Mouse (Mus musculus): Measurements from ENCODE around the gene Me3. TPM values are rescaled to one million over a fixed set of nuclear protein-coding genes. Genes with fewer than 3 reads are reported as not detected.
A peak's percentile ranks its signal among the peaks of the same experiment; 100 is the strongest.

Gene Me3
- polyA plus RNA-seq, 1 experiment from 2014 or later: 3.5 TPM

DNA sequence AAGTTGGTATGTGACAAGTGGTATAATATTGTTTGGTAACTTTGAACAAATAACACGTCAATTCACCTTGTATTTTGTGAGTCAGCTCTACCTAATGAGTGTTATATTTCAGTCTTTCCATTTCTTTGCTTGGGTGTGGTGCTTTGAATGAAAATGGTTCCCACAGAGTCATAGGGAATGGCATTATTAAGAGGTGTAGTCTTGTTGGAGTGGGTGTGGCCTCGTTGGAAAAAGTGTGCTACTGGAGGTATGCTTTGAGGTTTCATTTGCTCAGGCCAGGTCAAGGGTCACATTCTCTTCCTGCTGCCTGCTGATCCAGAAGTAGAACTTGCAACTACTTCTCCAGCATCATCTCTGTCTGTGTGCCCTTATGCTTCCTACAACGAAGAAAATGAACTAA is 84.0 kb downstream of the Me3 start:
- Histone ChIP-seq H3K4me2 (replicated peaks; ENCODE audit: low read depth) (no peak overlapping the region), H3K36me3 (ENCODE audit: control insufficient read depth, insufficient read depth) (no peaks in the 10 kb centered on the region), H3K4me3 (ENCODE audit: low read depth, low read length) (no peak overlapping the region), H3K9me3 (ENCODE audit: control insufficient read depth) (no peaks in the 10 kb centered on the region), H3K9ac (ENCODE audit: low read depth, low read length) (no peak overlapping the region), H3K27me3 (replicated peaks; ENCODE audit: control insufficient read depth, insufficient read depth, low read length) (no peaks in the 10 kb centered on the region), H3K27ac (ENCODE audit: low read depth, low read length) (no peak overlapping the region), H3K4me1 (replicated peaks; ENCODE audit: control insufficient read depth, insufficient read depth, low read length) (peaks cover 3% of the 10 kb centered on the region)
- WGBS: 68% methylated on average over 3 of the region's 3 CpGs
- no peak for ATAC-seq
- no peak for TF ChIP-seq CTCF (IDR thresholded peaks at IDR 0.05; ENCODE audit: low read depth)

DNA sequence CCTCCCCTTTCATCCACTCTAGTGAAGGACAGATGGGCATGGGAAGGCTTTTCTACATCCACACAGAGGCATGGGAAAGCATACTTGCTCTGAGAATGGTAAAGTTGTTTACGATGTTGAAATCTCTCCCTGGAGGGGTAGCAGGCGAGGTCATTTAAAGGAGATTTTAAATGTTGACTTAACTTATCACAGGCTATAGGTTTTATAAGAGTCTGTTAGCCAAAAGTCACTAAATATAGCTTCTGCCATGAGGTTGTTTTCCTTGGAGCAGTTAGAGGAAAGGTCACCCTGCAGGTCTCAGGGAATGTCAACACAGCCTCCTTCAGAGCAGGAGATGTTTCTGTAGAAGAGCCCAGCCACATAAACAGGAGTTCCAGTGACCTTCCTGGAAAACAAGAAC is 85.3 kb downstream of the Me3 start:
- TF ChIP-seq CTCF (IDR thresholded peaks at IDR 0.05; ENCODE audit: low read depth): no peak
- no peak overlapping the region for H3K4me2 ChIP-seq (replicated peaks; ENCODE audit: low read depth)
- no peak overlapping the region for H3K27ac ChIP-seq (ENCODE audit: low read depth, low read length)
- H3K9ac ChIP-seq (ENCODE audit: low read depth, low read length): no peak overlapping the region
- ATAC-seq: no peak
- H3K9me3 ChIP-seq (ENCODE audit: control insufficient read depth): no peaks in the 10 kb centered on the region
- 25% methylated on average over 2 of the region's 2 CpGs for WGBS
- H3K27me3 ChIP-seq (replicated peaks; ENCODE audit: control insufficient read depth, insufficient read depth, low read length): no peaks in the 10 kb centered on the region
- H3K4me3 ChIP-seq (ENCODE audit: low read depth, low read length): no peak overlapping the region
- H3K4me1 ChIP-seq (replicated peaks; ENCODE audit: control insufficient read depth, insufficient read depth, low read length): peaks cover 3% of the 10 kb centered on the region
- H3K36me3 ChIP-seq (ENCODE audit: control insufficient read depth, insufficient read depth): no peaks in the 10 kb centered on the region

DNA sequence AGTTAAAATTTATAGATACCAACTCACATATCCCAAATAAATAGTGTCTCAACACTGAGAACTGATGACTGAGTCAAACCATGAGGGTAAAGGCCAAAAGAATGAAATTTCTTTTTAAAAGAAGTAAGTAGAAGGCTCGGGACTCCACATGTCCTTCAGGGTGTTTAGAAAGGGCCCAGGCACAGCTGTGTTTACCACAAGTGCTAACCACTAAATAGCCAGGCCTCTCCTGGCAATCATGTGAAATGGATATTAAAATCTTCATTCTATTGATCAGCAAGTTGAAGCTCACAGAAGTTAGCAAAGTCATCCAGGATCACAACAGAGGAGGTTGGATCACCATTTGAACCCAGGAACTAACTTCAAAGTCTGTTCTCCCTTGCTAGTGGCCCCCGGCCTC is 86.1 kb downstream of the Me3 start:
- Histone ChIP-seq H3K9me3 (ENCODE audit: control insufficient read depth) (no peaks in the 10 kb centered on the region), H3K27me3 (replicated peaks; ENCODE audit: control insufficient read depth, insufficient read depth, low read length) (no peaks in the 10 kb centered on the region), H3K4me1 (replicated peaks; ENCODE audit: control insufficient read depth, insufficient read depth, low read length) (peaks cover 3% of the 10 kb centered on the region), H3K27ac (ENCODE audit: low read depth, low read length) (no peak overlapping the region), H3K9ac (ENCODE audit: low read depth, low read length) (no peak overlapping the region), H3K4me2 (replicated peaks; ENCODE audit: low read depth) (no peak overlapping the region), H3K36me3 (ENCODE audit: control insufficient read depth, insufficient read depth) (no peaks in the 10 kb centered on the region), H3K4me3 (ENCODE audit: low read depth, low read length) (no peak overlapping the region)
- no peak for TF ChIP-seq CTCF (IDR thresholded peaks at IDR 0.05; ENCODE audit: low read depth)
- ATAC-seq: no peak
- WGBS: 68% methylated on average over 2 of the region's 2 CpGs

DNA sequence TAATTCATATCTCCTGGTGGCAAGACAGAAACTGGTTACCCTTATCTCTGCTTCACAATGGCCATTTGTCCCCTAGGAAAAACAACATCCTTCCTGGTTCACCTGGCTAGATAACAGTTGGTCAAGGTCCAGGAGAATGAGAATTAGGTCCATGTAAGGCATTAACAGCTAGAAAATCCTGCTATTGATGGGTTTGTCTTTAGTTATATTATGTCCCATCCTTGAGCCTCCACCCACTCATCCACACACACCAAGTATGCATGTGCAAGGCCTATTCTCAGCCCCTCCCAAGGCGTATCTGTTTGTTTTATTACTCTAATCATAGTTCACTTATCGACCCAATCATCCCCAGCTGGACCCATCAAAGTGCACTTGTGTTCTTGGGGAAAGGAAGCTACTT is 88.1 kb downstream of the Me3 start:
- peak; percentile 96 for ATAC-seq
- 28% methylated on average over 2 of the region's 2 CpGs for WGBS
- Histone ChIP-seq H3K36me3 (ENCODE audit: control insufficient read depth, insufficient read depth) (no peaks in the 10 kb centered on the region), H3K27me3 (replicated peaks; ENCODE audit: control insufficient read depth, insufficient read depth, low read length) (no peaks in the 10 kb centered on the region), H3K4me1 (replicated peaks; ENCODE audit: control insufficient read depth, insufficient read depth, low read length) (peaks cover 3% of the 10 kb centered on the region), H3K9me3 (ENCODE audit: control insufficient read depth) (no peaks in the 10 kb centered on the region), H3K9ac (ENCODE audit: low read depth, low read length) (no peak overlapping the region), H3K4me2 (replicated peaks; ENCODE audit: low read depth) (no peak overlapping the region), H3K4me3 (ENCODE audit: low read depth, low read length) (no peak overlapping the region), H3K27ac (ENCODE audit: low read depth, low read length) (0 out of 2 replicates have a peak overlapping the region, but pooled peaks have one; percentile 68)
- no peak for TF ChIP-seq CTCF (IDR thresholded peaks at IDR 0.05; ENCODE audit: low read depth)

DNA sequence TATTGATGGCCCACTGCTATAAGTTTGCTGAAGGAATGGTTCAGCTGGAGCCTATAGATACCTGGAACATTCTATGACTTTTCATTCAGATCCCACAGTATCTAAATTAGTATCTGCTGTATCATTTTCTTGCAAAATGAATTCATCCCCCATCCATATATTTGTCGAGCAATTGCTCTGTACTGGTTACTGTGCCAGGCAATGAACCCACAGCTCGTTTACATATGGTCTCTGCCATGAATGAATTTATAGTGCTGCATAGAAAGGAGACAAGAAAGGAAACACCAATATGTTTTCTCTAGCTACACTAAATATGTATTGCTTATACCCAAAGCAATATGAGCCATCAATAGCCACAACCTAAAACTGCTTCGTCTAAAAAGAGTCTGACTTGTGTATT is 94.5 kb downstream of the Me3 start:
- no peak overlapping the region for H3K4me3 ChIP-seq (ENCODE audit: low read depth, low read length)
- no peak overlapping the region for H3K27ac ChIP-seq (ENCODE audit: low read depth, low read length)
- H3K9ac ChIP-seq (ENCODE audit: low read depth, low read length): no peak overlapping the region
- no peak for ATAC-seq
- no peak for TF ChIP-seq CTCF (IDR thresholded peaks at IDR 0.05; ENCODE audit: low read depth)
- no peaks in the 10 kb centered on the region for H3K27me3 ChIP-seq (replicated peaks; ENCODE audit: control insufficient read depth, insufficient read depth, low read length)
- 88% methylated on average over 3 of the region's 3 CpGs for WGBS
- no peaks in the 10 kb centered on the region for H3K4me1 ChIP-seq (replicated peaks; ENCODE audit: control insufficient read depth, insufficient read depth, low read length)
- H3K9me3 ChIP-seq (ENCODE audit: control insufficient read depth): no peaks in the 10 kb centered on the region
- H3K4me2 ChIP-seq (replicated peaks; ENCODE audit: low read depth): no peak overlapping the region
- H3K36me3 ChIP-seq (ENCODE audit: control insufficient read depth, insufficient read depth): no peaks in the 10 kb centered on the region

DNA sequence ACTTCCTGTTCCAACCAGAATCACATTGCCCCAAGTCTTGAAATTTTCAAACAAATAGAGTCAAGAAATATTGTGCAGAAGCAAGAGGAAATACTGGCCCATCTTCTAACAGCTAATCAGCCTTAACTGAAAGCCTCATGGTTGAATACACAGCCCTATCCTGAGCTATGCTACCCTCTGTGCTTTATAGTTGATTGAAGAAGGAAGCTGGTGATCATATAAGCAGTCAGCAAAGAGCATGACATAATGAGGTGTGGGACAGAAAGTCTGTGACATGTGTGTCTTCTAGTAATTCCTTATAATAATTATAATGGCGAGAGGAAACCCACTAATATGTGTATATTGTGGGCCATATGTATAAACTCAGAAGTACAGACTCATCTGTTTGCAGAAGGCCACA is 95.4 kb downstream of the Me3 start:
- Histone ChIP-seq H3K4me1 (replicated peaks; ENCODE audit: control insufficient read depth, insufficient read depth, low read length) (no peaks in the 10 kb centered on the region), H3K9ac (ENCODE audit: low read depth, low read length) (no peak overlapping the region), H3K27ac (ENCODE audit: low read depth, low read length) (no peak overlapping the region), H3K27me3 (replicated peaks; ENCODE audit: control insufficient read depth, insufficient read depth, low read length) (no peaks in the 10 kb centered on the region), H3K36me3 (ENCODE audit: control insufficient read depth, insufficient read depth) (no peaks in the 10 kb centered on the region), H3K9me3 (ENCODE audit: control insufficient read depth) (no peaks in the 10 kb centered on the region), H3K4me2 (replicated peaks; ENCODE audit: low read depth) (no peak overlapping the region), H3K4me3 (ENCODE audit: low read depth, low read length) (no peak overlapping the region)
- TF ChIP-seq CTCF (IDR thresholded peaks at IDR 0.05; ENCODE audit: low read depth): no peak
- ATAC-seq: no peak
- WGBS: 83% methylated on average over 1 of the region's 1 CpGs

DNA sequence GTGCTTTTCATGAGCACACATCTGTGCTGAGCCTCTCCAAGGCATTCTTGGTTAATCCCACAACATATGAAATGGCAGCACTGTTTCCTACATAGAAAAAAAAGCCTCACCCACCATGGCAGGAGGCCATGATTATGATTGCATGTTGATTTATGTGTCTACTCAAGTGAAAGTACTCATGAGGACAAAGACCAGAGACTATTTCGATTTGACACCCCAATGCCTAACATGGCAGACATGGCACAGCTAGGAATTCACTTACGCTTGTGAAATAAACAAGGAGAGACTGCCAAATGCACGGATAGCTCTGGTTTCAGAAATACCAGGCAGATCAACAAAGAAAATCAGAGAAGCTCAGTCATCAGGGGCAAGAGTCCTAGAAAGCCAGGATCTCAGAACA is 96.2 kb downstream of the Me3 start:
- Histone ChIP-seq H3K4me1 (replicated peaks; ENCODE audit: control insufficient read depth, insufficient read depth, low read length) (no peaks in the 10 kb centered on the region), H3K27ac (ENCODE audit: low read depth, low read length) (no peak overlapping the region)

More for the DNA sequence above, 96.2 kb downstream of the Me3 start:
- Histone ChIP-seq H3K36me3 (ENCODE audit: control insufficient read depth, insufficient read depth) (no peaks in the 10 kb centered on the region), H3K4me2 (replicated peaks; ENCODE audit: low read depth) (no peak overlapping the region), H3K9me3 (ENCODE audit: control insufficient read depth) (no peaks in the 10 kb centered on the region), H3K9ac (ENCODE audit: low read depth, low read length) (no peak overlapping the region), H3K4me3 (ENCODE audit: low read depth, low read length) (no peak overlapping the region), H3K27me3 (replicated peaks; ENCODE audit: control insufficient read depth, insufficient read depth, low read length) (no peaks in the 10 kb centered on the region)
- no peak for ATAC-seq
- 61% methylated on average over 3 of the region's 3 CpGs for WGBS
- no peak for TF ChIP-seq CTCF (IDR thresholded peaks at IDR 0.05; ENCODE audit: low read depth)

Data from intestine, postnatal 0 days (tissue).